Mouse (Mus musculus) right cerebral cortex, adult 2 months (tissue): ENCODE measurements at regions not wholly inside any gene's neighbourhood (a gene's known extent, or its start where the extent isn't known, plus 50 kb on each side); places are given as distances from the start of the nearest gene placed in this dataset.
A peak's percentile ranks its signal among the peaks of the same experiment; 100 is the strongest.

ENCODE experiments used
- DNase-seq, 2 experiments: peaks; one replicate each; pipeline ENCODE4 v3.0.0; 2021 to 2022; ENCODE audit warnings: low spot score in 2 of 2

GRCm38 (mm10) chr10:72923611-72924010 is 175.5 kb upstream of the Pcdh15 start:
- no peak for DNase-seq

DNA sequence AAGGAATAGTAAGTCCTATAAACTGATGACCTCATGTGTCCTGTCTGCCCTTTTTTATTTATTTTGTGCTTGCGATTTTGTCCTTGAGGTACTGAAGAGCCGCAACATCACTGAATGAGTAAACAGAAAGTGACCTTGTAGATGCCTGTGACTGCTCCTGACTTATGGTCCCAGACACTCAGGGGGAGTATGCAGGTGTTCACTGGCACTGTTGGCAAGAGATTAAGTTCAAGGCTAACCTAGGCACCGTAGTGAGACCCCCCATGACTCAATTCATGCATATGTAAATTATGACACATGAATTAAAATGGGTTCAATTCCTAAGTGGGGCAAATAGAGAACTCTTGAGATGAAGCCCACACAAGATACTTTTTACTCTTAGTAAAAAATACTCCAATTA is 142.2 kb upstream of the Pcdh15 start:
- DNase-seq: no peak

DNA sequence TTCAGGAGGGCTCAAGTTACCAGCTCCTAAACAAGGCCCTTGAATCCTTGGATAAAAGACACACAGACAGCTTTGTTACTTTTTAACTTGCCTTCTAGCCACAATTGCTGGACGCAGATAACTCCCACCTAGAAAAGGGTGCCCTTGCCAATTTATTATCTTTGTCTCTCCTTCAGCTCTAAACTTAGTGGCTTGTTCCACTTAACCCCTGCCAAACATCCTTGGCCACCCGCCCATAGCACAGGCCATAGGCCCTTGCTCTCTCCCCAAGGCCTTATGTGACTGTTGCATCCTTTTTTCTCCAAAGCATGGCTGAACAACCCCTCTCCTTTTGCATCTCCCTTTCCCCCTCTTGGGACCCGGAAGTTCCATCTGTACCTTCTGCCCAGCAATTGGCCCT is 139.1 kb upstream of the Pcdh15 start:
- no peak for DNase-seq

DNA sequence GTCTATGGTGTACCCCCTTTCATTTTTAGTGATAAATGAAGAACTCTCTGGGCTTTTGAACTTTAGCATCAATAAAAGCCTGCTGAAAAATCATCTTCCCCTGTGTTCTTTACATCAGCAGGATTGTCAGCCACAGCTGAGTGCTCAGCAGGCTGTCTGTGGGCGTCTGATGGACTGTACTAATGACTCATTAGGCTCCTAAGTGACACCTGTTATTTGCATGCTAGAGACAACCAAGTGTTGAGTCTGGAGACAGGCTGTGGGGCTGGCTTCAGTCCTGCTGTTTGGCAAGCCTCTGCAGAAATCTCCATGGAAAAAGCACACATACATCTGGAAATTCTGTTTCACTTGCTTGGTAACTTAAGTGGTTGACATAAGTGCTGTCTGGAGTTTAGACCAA is 117.8 kb upstream of the Pcdh15 start:
- peak; percentile 11 for DNase-seq

GRCm38 (mm10) chr10:72988355-72988754 is 110.8 kb upstream of the Pcdh15 start:
- DNase-seq: no peak

GRCm38 (mm10) chr10:73010897-73011296 is 88.2 kb upstream of the Pcdh15 start:
- DNase-seq: no peak

GRCm38 (mm10) chr10:73011874-73012273 is 87.3 kb upstream of the Pcdh15 start:
- peak; percentile 14 to 20 for DNase-seq

DNA sequence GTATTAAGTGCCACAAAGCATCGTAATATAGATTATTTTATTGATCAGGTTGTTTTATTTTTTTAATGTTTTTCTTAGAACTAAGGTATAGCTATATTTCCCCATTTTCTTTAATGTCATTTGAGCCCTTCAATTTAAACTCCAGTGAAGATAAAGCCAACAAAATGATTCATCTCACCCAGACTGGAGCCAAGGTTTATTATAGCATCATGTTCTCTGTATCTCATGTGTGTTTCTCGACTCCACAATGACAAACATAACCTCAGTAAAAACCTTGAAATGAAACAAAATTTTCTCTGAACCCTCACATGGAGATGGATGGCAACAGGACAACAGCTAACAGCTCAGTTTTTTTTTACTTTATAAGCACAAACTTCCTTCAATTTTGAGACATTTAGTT is 61.7 kb upstream of the Pcdh15 start:
- DNase-seq: no peak

DNA sequence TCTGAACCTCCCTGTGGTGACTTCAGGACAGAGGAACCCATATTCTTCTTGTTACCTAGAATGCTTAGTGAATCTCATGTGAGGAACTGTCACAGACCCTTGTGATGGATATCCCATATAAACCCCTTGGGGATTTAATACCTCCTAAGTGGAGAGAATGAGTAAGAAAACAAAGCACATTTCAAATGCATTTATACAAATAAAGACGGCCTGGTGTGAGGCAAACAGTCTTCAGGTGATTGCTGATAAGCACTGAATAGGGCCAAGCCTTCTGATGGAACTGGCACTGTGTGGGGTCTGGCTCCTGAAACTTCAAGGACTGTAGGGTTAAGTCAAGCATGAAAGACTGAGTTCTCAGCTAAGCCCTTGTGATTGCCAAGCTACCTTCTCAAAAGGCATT is 59.6 kb upstream of the Pcdh15 start:
- no peak for DNase-seq
